Mouse (Mus musculus) liver, embryonic 14.5 days (tissue): Measurements from ENCODE around the gene Acox3. TPM values are rescaled to one million over a fixed set of nuclear protein-coding genes. Genes with fewer than 3 reads are reported as not detected.

Source experiments
- ATAC-seq: fragments of 200-750 bp; cut with Nextera tagmentation; 2 replicates; pipeline ENCODE4 v1.8.0; 2017; ENCODE audit warnings: moderate number of reproducible peaks, mild to moderate bottlenecking, moderate library complexity; ENCODE audit not compliant: insufficient read depth
- DNase-seq, 3 experiments: peaks; one replicate each; pipeline ENCODE4 v3.0.0-alpha.2; 2012 to 2013; ENCODE audit warnings: low read depth in 3 of 3, low spot score in 3 of 3
- H3K27ac ChIP-seq: fragments of 300-500 bp; sonication (generic); 2 replicates; pipeline ENCODE4 v1.5.1; 2014; ENCODE audit warnings: moderate library complexity, mild to moderate bottlenecking, control low read depth, inconsistent platforms
- H3K27me3 ChIP-seq: fragments of 300-500 bp; sonication (generic); 2 replicates; pipeline ENCODE4 v1.6.1; 2014; ENCODE audit warnings: mild to moderate bottlenecking, low read length, moderate library complexity; ENCODE audit not compliant: control insufficient read depth, insufficient read depth
- H3K36me3 ChIP-seq: fragments of 300-500 bp; sonication (generic); replicated peaks from 2 replicates; pipeline ENCODE4 v1.6.1; 2014; ENCODE audit warnings: low read depth; ENCODE audit not compliant: control insufficient read depth, insufficient read depth
- H3K4me1 ChIP-seq, 2 experiments: fragments of 200-500 bp in 1 of 2; fragments of 300-500 bp in 1 of 2; sonication (generic) in 1 of 2; replicated peaks; 2 replicates each; pipeline ENCODE4 v1.6.1; 2012 to 2014; ENCODE audit warnings: antibody characterized with exemption in 1 of 2, inconsistent platforms in 1 of 2, low read length in 1 of 2; ENCODE audit not compliant: control insufficient read depth in 2 of 2, insufficient read depth in 2 of 2
- H3K4me2 ChIP-seq: fragments of 300-500 bp; sonication (generic); 2 replicates; pipeline ENCODE4 v1.6.1; 2014; ENCODE audit warnings: low read depth, mild to moderate bottlenecking, control low read depth, moderate library complexity
- H3K4me3 ChIP-seq, 2 experiments: fragments of 200-500 bp in 1 of 2; fragments of 300-500 bp in 1 of 2; sonication (generic) in 1 of 2; 2 replicates each; pipeline ENCODE4 v1.5.1; 2012 to 2014; ENCODE audit warnings: low read depth in 2 of 2, low read length in 2 of 2, mild to moderate bottlenecking in 2 of 2, control low read depth in 1 of 2, inconsistent platforms in 1 of 2, moderate library complexity in 1 of 2; ENCODE audit not compliant: insufficient read depth in 1 of 2
- H3K9ac ChIP-seq: fragments of 300-500 bp; sonication (generic); replicated peaks from 2 replicates; pipeline ENCODE4 v1.6.1; 2014; ENCODE audit warnings: mild to moderate bottlenecking, control low read depth, moderate library complexity
- H3K9me3 ChIP-seq: fragments of 300-500 bp; sonication (generic); 2 replicates; pipeline ENCODE4 v1.6.1; 2016; ENCODE audit warnings: low read length, mixed read lengths; ENCODE audit not compliant: control insufficient read depth
- CTCF ChIP-seq: IDR thresholded peaks from 2 replicates; pipeline ENCODE4 v1.5.1; 2016; ENCODE audit warnings: antibody characterized with exemption, low read depth, control low read depth
- EP300 ChIP-seq: IDR thresholded peaks from 2 replicates; pipeline ENCODE4 v1.6.1; 2016; ENCODE audit warnings: antibody characterized with exemption, low read depth
- WGBS: fragments of 180-500 bp; shearing (Covaris S2); extraction: QIAGEN DNeasy Blood & Tissue Kit; methylation state at CpG from one replicate; pipeline ENCODE4 v1.1.7; 2014; ENCODE audit not compliant: insufficient replicate concordance; 5-methylcytosine and 5-hydroxymethylcytosine counted together
- polyA plus RNA-seq, 2 experiments: library from polyadenylated mRNA; depleted of rRNA in 1 of 2; stranded (reverse) in 1 of 2; unstranded in 1 of 2; fragments of >200 nt; fragmentation: Nextera tagmentation in 1 of 2; extraction: Ambion mirVana in 1 of 2; gene quantifications; 2 replicates each; pipeline versions ENCODE4 v1.2.1 to v1.2.3; 2012 to 2014

Acox3 gene
- polyA plus RNA-seq (2012; rRNA removed) (3.4 and 3.6 TPM in 2 replicates), polyA plus RNA-seq (2014; fragmentation: Nextera tagmentation; extraction: Ambion mirVana) (2.5 and 3.2 TPM in 2 replicates)

GRCm38 (mm10) chr5:35582445-35583220, at the start of gene Acox3:
Gene Acox3 (plus strand): TSS chr5:35583040.
- TF ChIP-seq CTCF = no peak
- no peak for TF ChIP-seq EP300
- Histone ChIP-seq H3K4me1 (peaks cover 7 to 12% of the 10 kb centered on the region in 2 experiments), H3K36me3 (no peaks in the 10 kb centered on the region), H3K4me2 (peak within 1 kb of the TSS; percentile 88), H3K9me3 (no peaks in the 10 kb centered on the region), H3K9ac (peak within 1 kb of the TSS; percentile 28), H3K27me3 (no peaks in the 10 kb centered on the region), H3K4me3 (peak within 1 kb of the TSS; percentile 58 to 83), H3K27ac (no peak within 1 kb of the TSS)
- peak; percentile 84 to 87 (median 85) for DNase-seq
- under 1% methylated on average over 35 of the region's 35 CpGs for WGBS
- peak; percentile 88 for ATAC-seq

- WGBS = 55% methylated on average over 3 of the region's 3 CpGs
- Histone ChIP-seq H3K9me3 (no peaks in the 10 kb centered on the region), H3K4me3 (no peak overlapping the region), H3K4me1 (0 out of 4 replicates have a peak, but pooled peaks cover 0 to under 1% of the 10 kb centered on the region in 2 experiments), H3K27ac (no peak overlapping the region), H3K36me3 (no peaks in the 10 kb centered on the region), H3K27me3 (no peaks in the 10 kb centered on the region), H3K9ac (no peak overlapping the region), H3K4me2 (no peak overlapping the region)
- no peak for ATAC-seq
- no peak for DNase-seq
- peak; percentile 59 for TF ChIP-seq CTCF
- no peak for TF ChIP-seq EP300
Measured at GRCm38 (mm10) chr5:35536271-35536670, 46.6 kb upstream of the Acox3 start.

- no peak overlapping the region for H3K27ac ChIP-seq
- no peaks in the 10 kb centered on the region for H3K27me3 ChIP-seq
- no peak overlapping the region for H3K4me2 ChIP-seq
- 0 out of 4 replicates have a peak, but pooled peaks cover 0 to 2% of the 10 kb centered on the region in 2 experiments for H3K4me1 ChIP-seq
- H3K4me3 ChIP-seq = no peak overlapping the region
- H3K9me3 ChIP-seq = no peaks in the 10 kb centered on the region
- DNase-seq = no peak
- H3K9ac ChIP-seq = no peak overlapping the region
- H3K36me3 ChIP-seq = no peaks in the 10 kb centered on the region
- 29% methylated on average over 1 of the region's 1 CpGs for WGBS
- ATAC-seq = no peak
- TF ChIP-seq EP300 (no peak), CTCF (no peak)
Measured at GRCm38 (mm10) chr5:35537474-35537873, 45.4 kb upstream of the Acox3 start.

GRCm38 (mm10) chr5:35538022-35538421, 44.8 kb upstream of the Acox3 start:
- H3K27me3 ChIP-seq = no peaks in the 10 kb centered on the region
- 0 out of 4 replicates have a peak, but pooled peaks cover 0 to 2% of the 10 kb centered on the region in 2 experiments for H3K4me1 ChIP-seq
- no peak for ATAC-seq
- no peak for DNase-seq
- no peak for TF ChIP-seq EP300
- no peak overlapping the region for H3K9ac ChIP-seq
- WGBS = 68% methylated on average over 3 of the region's 3 CpGs
- H3K4me3 ChIP-seq = no peak overlapping the region
- no peaks in the 10 kb centered on the region for H3K9me3 ChIP-seq
- no peak overlapping the region for H3K27ac ChIP-seq
- H3K4me2 ChIP-seq = no peak overlapping the region
- H3K36me3 ChIP-seq = no peaks in the 10 kb centered on the region

- 46% methylated on average over 4 of the region's 4 CpGs for WGBS
- DNase-seq = no peak
Measured at GRCm38 (mm10) chr5:35539576-35539975, 43.3 kb upstream of the Acox3 start.

More at GRCm38 (mm10) chr5:35539576-35539975, 43.3 kb upstream of the Acox3 start:
- Histone ChIP-seq H3K4me2 (no peak overlapping the region), H3K27ac (no peak overlapping the region), H3K4me3 (no peak overlapping the region), H3K9me3 (no peaks in the 10 kb centered on the region), H3K27me3 (no peaks in the 10 kb centered on the region), H3K4me1 (0 out of 4 replicates have a peak, but pooled peaks cover 0 to 2% of the 10 kb centered on the region in 2 experiments), H3K36me3 (no peaks in the 10 kb centered on the region), H3K9ac (no peak overlapping the region)
- TF ChIP-seq CTCF (no peak), EP300 (no peak)
- no peak for ATAC-seq
